Mouse (Mus musculus) embryo, embryonic 10.5 days (tissue): ENCODE data around the gene Olfm2.

ENCODE experiments used
- DNase-seq: peaks from one replicate; pipeline ENCODE4 v3.0.0-alpha.2; 2015; ENCODE audit warnings: low spot score

The Olfm2 gene

GRCm38 (mm10) chr9:20745129-20745966 lies 801 bp downstream of the Olfm2 start:
- DNase-seq = no peak

- DNase-seq = peak; percentile 58
These were observed 2.0 kb downstream of the Olfm2 start for GRCm38 (mm10) chr9:20743946-20744738.

GRCm38 (mm10) chr9:20740407-20740806 lies 5.7 kb downstream of the Olfm2 start:
- DNase-seq = peak; percentile 92

- DNase-seq = no peak
These were observed 7.7 kb downstream of the Olfm2 start for GRCm38 (mm10) chr9:20738251-20738999.

GRCm38 (mm10) chr9:20737227-20737626 lies 8.9 kb downstream of the Olfm2 start:
- DNase-seq = no peak

- DNase-seq = no peak
These were observed 11.5 kb downstream of the Olfm2 start for GRCm38 (mm10) chr9:20734692-20735091.

- no peak for DNase-seq
These were observed 14.4 kb downstream of the Olfm2 start for GRCm38 (mm10) chr9:20731797-20732196.

- DNase-seq = no peak
These were observed 16.7 kb downstream of the Olfm2 start for GRCm38 (mm10) chr9:20729451-20729850.

- peak; percentile 75 for DNase-seq
These were observed 18.5 kb downstream of the Olfm2 start for GRCm38 (mm10) chr9:20727601-20728113.

GRCm38 (mm10) chr9:20726859-20727600 lies 19.1 kb downstream of the Olfm2 start:
- no peak for DNase-seq

- no peak for DNase-seq
These were observed 19.9 kb downstream of the Olfm2 start for GRCm38 (mm10) chr9:20726134-20726858.

GRCm38 (mm10) chr9:20721582-20721981 lies 24.6 kb downstream of the Olfm2 start:
- peak; percentile 53 for DNase-seq

- DNase-seq = no peak
These were observed 30.8 kb downstream of the Olfm2 start for GRCm38 (mm10) chr9:20715332-20715731.

GRCm38 (mm10) chr9:20713478-20713987 lies 32.6 kb downstream of the Olfm2 start:
- DNase-seq = no peak

GRCm38 (mm10) chr9:20712934-20713477 lies 33.1 kb downstream of the Olfm2 start:
- DNase-seq = no peak

GRCm38 (mm10) chr9:20710471-20710870 lies 35.7 kb downstream of the Olfm2 start:
- DNase-seq = no peak

GRCm38 (mm10) chr9:20705981-20706380 lies 40.2 kb downstream of the Olfm2 start:
- DNase-seq = no peak

GRCm38 (mm10) chr9:20705420-20705819 lies 40.7 kb downstream of the Olfm2 start:
- no peak for DNase-seq

GRCm38 (mm10) chr9:20703832-20704380 lies 42.2 kb downstream of the Olfm2 start:
- no peak for DNase-seq

GRCm38 (mm10) chr9:20697466-20697865 lies 48.7 kb downstream of the Olfm2 start:
- DNase-seq = peak; percentile 86
